Mouse (Mus musculus) forebrain, embryonic 11.5 days (tissue): ENCODE results near the gene Ephb1. TPM values are rescaled to one million over a fixed set of nuclear protein-coding genes. Genes with fewer than 3 reads are reported as not detected.

Experiments
- ATAC-seq: fragments of 200-750 bp; cut with Nextera tagmentation; replicated peaks from 2 replicates; pipeline ENCODE4 v1.8.0; 2017; ENCODE audit warnings: moderate TSS enrichment; ENCODE audit not compliant: low FRiP score
- DNase-seq: peaks from one replicate; pipeline ENCODE4 v3.0.0-alpha.2; 2017; ENCODE audit warnings: low spot score
- H3K27ac ChIP-seq: fragments of 300-500 bp; sonication (generic); 2 replicates; pipeline ENCODE4 v1.5.1; 2014; ENCODE audit warnings: low read depth, low read length
- H3K27me3 ChIP-seq: fragments of 300-500 bp; sonication (generic); 2 replicates; pipeline ENCODE4 v1.6.1; 2014; ENCODE audit warnings: mild to moderate bottlenecking, low read length, mixed read lengths; ENCODE audit not compliant: control insufficient read depth, insufficient read depth
- H3K36me3 ChIP-seq: fragments of 300-500 bp; sonication (generic); 2 replicates; pipeline ENCODE4 v1.6.1; 2014; ENCODE audit warnings: mild to moderate bottlenecking, low read length, moderate library complexity, mixed read lengths; ENCODE audit not compliant: control insufficient read depth, insufficient read depth
- H3K4me1 ChIP-seq: fragments of 300-500 bp; sonication (generic); replicated peaks from 2 replicates; pipeline ENCODE4 v1.6.1; 2014; ENCODE audit warnings: low read length, mixed read lengths; ENCODE audit not compliant: control insufficient read depth, insufficient read depth
- H3K4me2 ChIP-seq: fragments of 300-500 bp; sonication (generic); 2 replicates; pipeline ENCODE4 v1.6.1; 2014; ENCODE audit warnings: low read depth, mild to moderate bottlenecking, low read length, moderate library complexity, mixed read lengths; ENCODE audit not compliant: severe bottlenecking
- H3K4me3 ChIP-seq: fragments of 300-500 bp; sonication (generic); 2 replicates; pipeline ENCODE4 v1.5.1; 2014; ENCODE audit warnings: low read depth, low read length
- H3K9ac ChIP-seq: fragments of 300-500 bp; sonication (generic); 2 replicates; pipeline ENCODE4 v1.6.1; 2014; ENCODE audit warnings: low read length
- H3K9me3 ChIP-seq: fragments of 300-500 bp; sonication (generic); 2 replicates; pipeline ENCODE4 v1.6.1; 2016; ENCODE audit warnings: low read length, mixed read lengths; ENCODE audit not compliant: control insufficient read depth
- WGBS: fragments of 180-500 bp; shearing (Covaris S2); extraction: QIAGEN DNeasy Blood & Tissue Kit; methylation state at CpG from one replicate; pipeline ENCODE4 v1.1.7; 2014; 5-methylcytosine and 5-hydroxymethylcytosine counted together
- polyA plus RNA-seq: library from polyadenylated mRNA; unstranded; fragments of >200 nt; fragmentation: Nextera tagmentation; extraction: Ambion mirVana; gene quantifications from 2 replicates; pipeline ENCODE4 v1.2.1, GENCODE M21; 2014

The Ephb1 gene
- polyA plus RNA-seq, 1 experiment from 2014 or later: 19.9 TPM

DNA sequence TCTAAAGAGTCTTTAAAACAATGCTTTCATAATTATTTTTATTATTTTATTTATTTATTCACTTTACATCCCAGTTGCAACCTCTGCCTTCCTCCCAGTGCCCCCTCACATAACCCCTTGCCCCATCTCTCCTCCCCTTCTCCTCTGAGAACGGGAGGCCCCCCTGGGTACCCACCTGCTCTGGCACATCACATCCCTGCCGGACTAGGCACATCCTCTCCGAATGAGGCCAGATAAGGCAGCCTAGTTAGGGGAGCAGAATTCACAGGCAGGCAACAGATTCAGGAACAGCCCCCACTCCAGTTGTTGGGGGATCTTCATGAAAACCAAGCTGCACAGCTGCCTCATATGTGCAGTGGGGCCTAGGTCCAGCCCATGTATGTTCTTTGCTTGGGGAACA is 17.4 kb upstream of the Ephb1 start:
- Histone ChIP-seq H3K27ac (no peak overlapping the region), H3K4me3 (no peak overlapping the region), H3K4me1 (no peaks in the 10 kb centered on the region), H3K36me3 (no peaks in the 10 kb centered on the region), H3K9ac (no peak overlapping the region), H3K4me2 (no peak overlapping the region), H3K27me3 (no peaks in the 10 kb centered on the region), H3K9me3 (no peaks in the 10 kb centered on the region)
- peak; percentile 43 for DNase-seq
- WGBS: 90% methylated on average over 3 of the region's 3 CpGs
- no peak for ATAC-seq

DNA sequence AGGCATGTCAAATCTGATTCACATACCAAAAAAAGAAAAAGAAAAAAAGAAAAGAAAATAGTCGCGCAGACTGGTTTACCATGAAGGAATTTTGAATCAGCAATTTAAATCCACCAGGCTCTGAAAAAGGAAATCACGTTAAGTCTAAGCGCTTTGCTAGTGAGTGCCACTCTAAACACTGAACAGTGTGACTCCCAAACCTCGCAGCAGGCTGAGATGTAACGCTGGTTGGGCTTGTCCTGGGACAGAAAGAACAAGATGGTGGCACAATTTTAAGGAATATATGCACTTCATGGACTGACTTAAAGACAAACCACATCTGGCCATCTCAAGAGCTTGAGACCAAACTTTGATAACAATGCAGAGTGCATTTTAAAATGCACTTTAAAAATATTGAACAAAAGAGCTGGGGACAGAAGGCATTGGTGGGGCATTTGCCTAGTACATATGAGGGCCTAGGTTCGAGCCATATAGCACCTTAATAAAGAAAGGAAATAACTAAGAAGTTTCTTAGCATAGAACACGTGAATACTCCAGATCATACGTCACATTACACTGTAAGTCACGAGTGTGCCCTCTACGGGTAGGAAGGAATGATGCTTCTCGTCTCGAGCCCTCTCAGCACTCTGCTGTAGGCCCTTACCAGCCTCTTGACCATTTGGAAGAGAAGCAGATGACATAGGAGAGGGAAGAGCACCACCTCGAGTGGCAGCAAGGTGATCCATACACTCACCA is 16.7 kb upstream of the Ephb1 start:
- Histone ChIP-seq H3K4me1 (no peaks in the 10 kb centered on the region), H3K4me2 (no peak overlapping the region), H3K9me3 (no peaks in the 10 kb centered on the region), H3K4me3 (no peak overlapping the region), H3K27ac (no peak overlapping the region), H3K27me3 (no peaks in the 10 kb centered on the region), H3K9ac (no peak overlapping the region), H3K36me3 (no peaks in the 10 kb centered on the region)
- peak; percentile 28 for DNase-seq
- 58% methylated on average over 14 of the region's 14 CpGs for WGBS
- no peak for ATAC-seq

DNA sequence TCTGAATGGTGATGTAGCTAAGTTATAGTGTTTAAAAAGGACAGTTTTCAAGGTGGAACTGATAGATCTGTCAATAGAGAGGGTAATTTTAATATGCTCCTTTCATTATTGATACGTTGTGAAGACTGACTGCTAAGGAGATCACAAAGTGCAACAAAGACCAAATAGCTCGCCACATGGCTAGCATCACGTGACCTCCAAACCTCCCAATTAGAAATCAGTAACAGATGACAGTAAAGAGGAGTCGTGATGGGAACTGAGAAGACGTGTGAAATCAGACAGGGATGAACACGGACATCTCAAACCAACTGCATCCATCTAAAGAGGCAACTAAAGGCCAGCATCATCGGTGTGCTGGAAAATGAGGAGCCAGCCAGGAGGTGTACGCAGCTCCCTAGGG is 15.6 kb upstream of the Ephb1 start:
- no peaks in the 10 kb centered on the region for H3K27me3 ChIP-seq
- DNase-seq (peak; percentile 27), ATAC-seq (no peak)
- WGBS: 73% methylated on average over 8 of the region's 8 CpGs
- H3K27ac ChIP-seq: no peak overlapping the region
- no peak overlapping the region for H3K4me3 ChIP-seq
- H3K36me3 ChIP-seq: no peaks in the 10 kb centered on the region
- no peaks in the 10 kb centered on the region for H3K4me1 ChIP-seq
- no peaks in the 10 kb centered on the region for H3K9me3 ChIP-seq
- no peak overlapping the region for H3K9ac ChIP-seq
- no peak overlapping the region for H3K4me2 ChIP-seq

DNA sequence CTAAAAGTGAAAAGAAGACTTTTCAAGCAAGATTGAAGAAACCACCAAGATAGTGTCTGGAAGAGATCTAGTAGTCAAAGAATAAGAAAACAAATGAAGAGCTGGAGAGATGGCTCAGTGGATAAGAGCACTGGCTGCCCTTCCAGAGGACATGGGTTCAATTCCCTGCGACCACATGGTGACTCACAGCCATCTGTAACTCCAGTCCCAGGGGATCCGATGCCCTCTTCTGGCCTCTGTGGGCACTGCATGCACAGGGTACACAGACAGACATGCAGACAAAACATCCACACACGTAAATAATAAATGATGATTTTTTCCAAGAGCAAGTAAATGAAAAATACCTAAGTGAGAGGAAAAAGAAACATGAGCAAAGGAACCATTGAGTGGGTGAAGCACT is 14.6 kb upstream of the Ephb1 start:
- H3K4me2 ChIP-seq: no peak overlapping the region
- H3K36me3 ChIP-seq: no peaks in the 10 kb centered on the region
- no peak overlapping the region for H3K9ac ChIP-seq
- no peaks in the 10 kb centered on the region for H3K9me3 ChIP-seq
- no peaks in the 10 kb centered on the region for H3K27me3 ChIP-seq
- WGBS: 84% methylated on average over 3 of the region's 3 CpGs
- peak; percentile 57 for DNase-seq
- ATAC-seq: no peak
- no peaks in the 10 kb centered on the region for H3K4me1 ChIP-seq
- no peak overlapping the region for H3K27ac ChIP-seq
- H3K4me3 ChIP-seq: no peak overlapping the region

DNA sequence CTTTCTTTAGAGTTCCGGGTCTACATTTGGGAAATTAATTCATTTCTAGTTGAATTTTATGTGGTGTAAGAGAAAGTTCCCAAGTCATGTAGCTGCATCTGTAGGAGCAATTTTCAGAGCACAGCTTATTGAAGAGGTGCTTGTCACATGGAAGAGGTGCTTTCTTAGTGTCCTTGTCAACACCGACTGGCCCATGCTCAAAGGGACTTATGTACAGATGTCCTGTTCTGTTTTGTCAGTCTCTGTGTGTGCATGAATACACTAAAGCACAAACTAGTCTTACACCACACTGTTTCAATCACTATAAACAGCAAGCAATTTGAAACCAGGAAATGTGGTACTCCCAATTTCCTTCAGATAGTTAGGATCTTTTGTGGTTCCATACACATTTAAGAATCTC is 13.3 kb upstream of the Ephb1 start:
- H3K27me3 ChIP-seq: no peaks in the 10 kb centered on the region
- WGBS: 89% methylated on average over 2 of the region's 2 CpGs
- no peak overlapping the region for H3K4me3 ChIP-seq
- H3K4me1 ChIP-seq: no peaks in the 10 kb centered on the region
- no peak overlapping the region for H3K27ac ChIP-seq
- no peak overlapping the region for H3K9ac ChIP-seq
- H3K9me3 ChIP-seq: no peaks in the 10 kb centered on the region
- no peak for ATAC-seq
- H3K4me2 ChIP-seq: no peak overlapping the region
- H3K36me3 ChIP-seq: no peaks in the 10 kb centered on the region
- no peak for DNase-seq

DNA sequence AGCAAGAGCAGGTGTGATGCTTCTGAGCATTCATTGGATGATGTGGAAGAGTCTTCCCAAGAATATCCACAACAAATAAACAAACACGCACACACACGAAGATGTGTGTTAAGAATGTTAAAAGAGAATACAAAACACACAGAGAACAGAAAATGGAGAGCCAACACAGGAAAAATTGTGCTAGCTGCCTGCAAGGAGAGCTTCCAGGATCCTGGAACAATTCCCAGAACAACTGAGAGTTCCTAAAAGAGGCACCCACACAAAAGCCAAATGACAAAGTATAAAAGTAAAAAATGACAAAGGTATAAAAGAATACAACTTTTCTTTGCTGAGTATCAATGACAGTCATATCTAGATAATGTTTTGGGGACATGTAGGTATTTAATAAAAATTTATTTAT is 11.0 kb upstream of the Ephb1 start:
- Histone ChIP-seq H3K36me3 (no peaks in the 10 kb centered on the region), H3K9me3 (no peaks in the 10 kb centered on the region), H3K4me2 (no peak overlapping the region), H3K4me3 (no peak overlapping the region), H3K4me1 (no peaks in the 10 kb centered on the region), H3K9ac (no peak overlapping the region), H3K27ac (no peak overlapping the region), H3K27me3 (no peaks in the 10 kb centered on the region)
- DNase-seq (no peak), ATAC-seq (no peak)
- WGBS: 89% methylated on average over 2 of the region's 2 CpGs

DNA sequence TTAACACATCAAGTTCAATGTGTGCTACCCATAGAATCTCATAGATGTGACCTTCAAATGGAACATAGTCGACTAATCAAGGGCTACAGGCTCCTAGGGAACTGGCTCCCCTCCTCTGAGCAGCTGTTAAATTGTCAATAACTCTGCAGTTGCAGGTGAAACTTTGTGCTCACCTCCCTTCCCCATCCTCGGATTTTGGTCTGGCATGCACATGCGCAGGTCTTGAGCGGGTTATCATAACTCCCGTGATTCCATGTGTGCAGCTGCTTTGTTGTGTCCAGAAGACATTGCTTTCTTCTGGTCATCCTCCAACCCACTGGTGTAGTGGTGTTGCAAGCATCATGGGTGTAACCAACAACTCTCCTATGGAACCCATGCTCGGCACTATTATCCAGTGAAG is 4.8 kb upstream of the Ephb1 start:
- H3K4me2 ChIP-seq: no peak overlapping the region
- peaks cover 3% of the 10 kb centered on the region; the same call in 1 of the 2 replicates for H3K27me3 ChIP-seq
- no peak for ATAC-seq
- WGBS: 93% methylated on average over 6 of the region's 6 CpGs
- H3K9me3 ChIP-seq: no peaks in the 10 kb centered on the region
- no peaks in the 10 kb centered on the region for H3K36me3 ChIP-seq
- H3K27ac ChIP-seq: no peak overlapping the region
- no peak overlapping the region for H3K9ac ChIP-seq
- no peak overlapping the region for H3K4me3 ChIP-seq
- no peaks in the 10 kb centered on the region for H3K4me1 ChIP-seq
- DNase-seq: no peak

DNA sequence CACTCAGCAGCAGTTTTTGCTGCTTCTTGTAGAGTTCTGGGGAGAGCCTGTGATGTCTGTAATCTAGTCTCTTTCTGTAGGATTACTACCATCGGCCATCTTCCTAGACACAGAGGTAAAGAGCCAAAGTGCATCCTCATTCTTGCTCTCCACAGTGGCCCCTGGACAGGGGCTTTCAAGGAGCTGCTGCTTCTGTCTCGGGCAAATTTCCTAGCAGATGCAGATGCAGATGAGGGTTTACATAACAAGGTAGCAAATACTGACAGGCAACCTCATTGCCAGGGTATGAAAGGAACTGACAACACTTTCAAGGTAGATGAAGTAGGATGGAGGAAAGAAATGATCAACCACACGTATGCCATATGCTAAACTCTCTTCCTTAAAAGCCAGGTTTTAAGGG is 4.2 kb upstream of the Ephb1 start:
- ATAC-seq (no peak), DNase-seq (peak; percentile 33)
- H3K4me3 ChIP-seq: no peak overlapping the region
- no peak overlapping the region for H3K9ac ChIP-seq
- H3K4me2 ChIP-seq: no peak overlapping the region
- H3K36me3 ChIP-seq: no peaks in the 10 kb centered on the region
- no peaks in the 10 kb centered on the region for H3K9me3 ChIP-seq
- peaks cover 3% of the 10 kb centered on the region; the same call in 1 of the 2 replicates for H3K27me3 ChIP-seq
- 82% methylated on average over 3 of the region's 3 CpGs for WGBS
- H3K27ac ChIP-seq: no peak overlapping the region
- H3K4me1 ChIP-seq: no peaks in the 10 kb centered on the region

DNA sequence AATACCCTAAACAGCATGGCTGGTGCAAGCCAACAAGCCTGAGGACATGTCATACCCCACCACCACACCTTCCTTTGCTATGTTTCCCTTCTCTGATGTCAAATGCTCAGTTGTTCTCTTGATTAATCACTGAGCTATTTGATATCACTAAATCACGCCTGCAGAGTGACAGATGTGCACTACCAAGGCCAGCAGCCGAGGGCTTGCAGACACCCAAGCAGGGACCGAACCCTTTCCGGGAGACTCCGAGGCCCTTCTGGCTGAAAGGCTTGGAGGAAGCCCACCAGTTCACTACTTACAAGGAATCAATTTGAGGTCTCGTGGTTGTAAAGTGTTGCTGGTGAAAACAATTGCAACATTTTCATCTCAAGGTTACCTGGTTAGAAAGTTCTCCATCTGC is 3.5 kb upstream of the Ephb1 start:
- H3K4me3 ChIP-seq: no peak overlapping the region
- no peak overlapping the region for H3K4me2 ChIP-seq
- no peaks in the 10 kb centered on the region for H3K9me3 ChIP-seq
- no peak overlapping the region for H3K9ac ChIP-seq
- ATAC-seq (no peak), DNase-seq (peak; percentile 39)
- no peak overlapping the region for H3K27ac ChIP-seq
- no peaks in the 10 kb centered on the region; the same call in 1 of the 2 replicates for H3K4me1 ChIP-seq
- WGBS: 88% methylated on average over 6 of the region's 6 CpGs
- peaks cover 5% of the 10 kb centered on the region; the same call in 1 of the 2 replicates for H3K27me3 ChIP-seq
- H3K36me3 ChIP-seq: no peaks in the 10 kb centered on the region
